Mouse (Mus musculus): ENCODE results near the gene Arhgap18. TPM values are rescaled to one million over a fixed set of nuclear protein-coding genes. Genes with fewer than 3 reads are reported as not detected.

Arhgap18 gene
- polyA plus RNA-seq, 1 experiment, result 6.2 TPM

DNA sequence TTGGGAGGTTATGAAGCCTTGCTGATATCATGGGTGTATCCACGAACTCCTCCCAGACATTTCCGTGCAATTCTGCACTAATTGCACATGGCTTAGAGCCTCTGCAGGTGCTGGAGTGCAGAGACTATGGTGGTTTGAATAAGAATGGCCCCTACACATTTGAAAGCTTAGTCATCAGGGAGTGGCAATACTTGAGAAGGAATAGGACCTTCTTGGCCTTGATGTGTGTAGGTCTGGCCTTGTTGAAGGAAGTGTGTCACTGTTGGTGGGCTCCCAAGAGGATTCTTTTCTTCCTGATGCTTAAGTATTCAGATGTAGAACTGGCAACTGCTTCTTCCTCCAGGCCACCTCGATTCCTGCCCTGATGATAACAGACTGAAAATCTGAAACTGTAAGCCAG lies 205.3 kb downstream of the Arhgap18 start:
- Histone ChIP-seq H3K4me3 (ENCODE audit: insufficient read depth, low read length) (no peak overlapping the region), H3K4me1 (ENCODE audit: control insufficient read depth, insufficient read depth, low read length) (no peaks in the 10 kb centered on the region), H3K27ac (ENCODE audit: insufficient read depth, low read length) (no peak overlapping the region)
- TF ChIP-seq CTCF (IDR thresholded peaks at IDR 0.05; ENCODE audit: extremely low read depth, insufficient read depth, low read length), result no peak

Data from cortical plate, adult 2 months (tissue).